Mouse (Mus musculus) MEL (cell line): ENCODE results near the gene Gm9999. TPM values are rescaled to one million over a fixed set of nuclear protein-coding genes. Genes with fewer than 3 reads are reported as not detected.

Experiments
- DNase-seq: peaks from one replicate; pipeline ENCODE4 v3.0.0; 2011; ENCODE audit warnings: low read depth, low spot score
- H3K27ac ChIP-seq: 2 replicates; pipeline ENCODE4 v1.5.1; 2012; ENCODE audit warnings: low read depth, mild to moderate bottlenecking, control low read depth, low read length, moderate library complexity; ENCODE audit not compliant: control insufficient read depth
- H3K27me3 ChIP-seq, 2 experiments: fragments of 150-350 bp in 1 of 2; sonication (generic) in 1 of 2; 2 replicates each; pipeline ENCODE4 v1.6.1; 2012; ENCODE audit warnings: low read length in 2 of 2, mild to moderate bottlenecking in 2 of 2, improper control_type of control experiment in 1 of 2, moderate library complexity in 1 of 2; ENCODE audit not compliant: insufficient read depth in 2 of 2, control insufficient read depth in 1 of 2
- H3K36me3 ChIP-seq, 2 experiments: 2 replicates each; pipeline ENCODE4 v1.6.1; 2012 to 2014; ENCODE audit warnings: low read length in 2 of 2, improper control_type of control experiment in 1 of 2, inconsistent platforms in 1 of 2, mild to moderate bottlenecking in 1 of 2; ENCODE audit not compliant: insufficient read depth in 2 of 2, control insufficient read depth in 1 of 2
- H3K4me1 ChIP-seq, 2 experiments: fragments of 150-350 bp in 1 of 2; sonication (generic) in 1 of 2; 2 replicates each; pipeline ENCODE4 v1.6.1; 2012; ENCODE audit warnings: low read length in 2 of 2, improper control_type of control experiment in 1 of 2, mild to moderate bottlenecking in 1 of 2; ENCODE audit not compliant: insufficient read depth in 2 of 2, control insufficient read depth in 1 of 2
- H3K4me3 ChIP-seq, 2 experiments: fragments of 150-350 bp in 1 of 2; sonication (generic) in 1 of 2; 2 replicates each; pipeline ENCODE4 v1.5.1; 2012; ENCODE audit warnings: low read depth in 2 of 2, low read length in 2 of 2, mild to moderate bottlenecking in 2 of 2, moderate library complexity in 2 of 2, control low read depth in 1 of 2, improper control_type of control experiment in 1 of 2; ENCODE audit not compliant: control insufficient read depth in 1 of 2, insufficient read depth in 1 of 2
- H3K79me2 ChIP-seq: 2 replicates; pipeline ENCODE4 v1.6.1; 2012; ENCODE audit warnings: mild to moderate bottlenecking, low read length, moderate library complexity; ENCODE audit not compliant: control insufficient read depth, poor library complexity, insufficient read depth
- H3K9ac ChIP-seq: 2 replicates; pipeline ENCODE4 v1.6.1; 2012; ENCODE audit warnings: low read depth, mild to moderate bottlenecking, control low read depth, low read length, moderate library complexity; ENCODE audit not compliant: control insufficient read depth, poor library complexity, severe bottlenecking
- H3K9me3 ChIP-seq: fragments of 150-350 bp; sonication (generic); replicated peaks from 2 replicates; pipeline ENCODE4 v1.6.1; 2012; ENCODE audit warnings: mild to moderate bottlenecking, low read length, improper control_type of control experiment, moderate library complexity; ENCODE audit not compliant: insufficient read depth
- BHLHE40 ChIP-seq: IDR thresholded peaks from 2 replicates; pipeline ENCODE4 v1.6.1; 2012; ENCODE audit warnings: low read depth, mild to moderate bottlenecking, inconsistent platforms, low read length, improper control_type of control experiment, borderline replicate concordance
- CHD1 ChIP-seq: IDR thresholded peaks from 2 replicates; pipeline ENCODE4 v1.6.1; 2012; ENCODE audit warnings: low read depth, mild to moderate bottlenecking, inconsistent platforms, low read length, improper control_type of control experiment
- EP300 ChIP-seq, 2 experiments: IDR thresholded peaks; 2 replicates each; pipeline ENCODE4 v1.6.1; 2011; ENCODE audit warnings: improper control_type of control experiment in 2 of 2, low read length in 2 of 2, low read depth in 1 of 2, mild to moderate bottlenecking in 1 of 2
- ETS1 ChIP-seq: IDR thresholded peaks from 2 replicates; pipeline ENCODE4 v1.6.1; 2012; ENCODE audit warnings: low read depth, mild to moderate bottlenecking, inconsistent platforms, low read length, improper control_type of control experiment, moderate library complexity
- GATA1 ChIP-seq: IDR thresholded peaks from 2 replicates; pipeline ENCODE4 v1.6.1; 2011; ENCODE audit warnings: low read depth, low read length, improper control_type of control experiment
- JUND ChIP-seq: IDR thresholded peaks from 2 replicates; pipeline ENCODE4 v1.6.1; 2011; ENCODE audit warnings: low read depth, mild to moderate bottlenecking, improper control_type of control experiment, low read length
- MEF2A ChIP-seq: IDR thresholded peaks from 2 replicates; pipeline ENCODE4 v1.6.1; 2014; ENCODE audit warnings: low read depth, mild to moderate bottlenecking, inconsistent platforms, low read length, improper control_type of control experiment; ENCODE audit not compliant: poor library complexity, insufficient replicate concordance, severe bottlenecking; ENCODE audit errors: extremely low read depth
- MXI1 ChIP-seq: IDR thresholded peaks from 2 replicates; pipeline ENCODE4 v1.6.1; 2011; ENCODE audit warnings: mild to moderate bottlenecking, low read depth, low read length, improper control_type of control experiment
- MYB ChIP-seq: IDR thresholded peaks from 2 replicates; pipeline ENCODE4 v1.6.1; 2011; ENCODE audit warnings: mild to moderate bottlenecking, low read depth, low read length, improper control_type of control experiment
- MYC ChIP-seq: IDR thresholded peaks from 2 replicates; pipeline ENCODE4 v1.6.1; 2011; ENCODE audit warnings: low read depth, mild to moderate bottlenecking, low read length, improper control_type of control experiment, moderate library complexity
- NRF1 ChIP-seq: IDR thresholded peaks from 2 replicates; pipeline ENCODE4 v1.6.1; 2014; ENCODE audit warnings: low read depth, mild to moderate bottlenecking, inconsistent platforms, low read length, improper control_type of control experiment, moderate library complexity; ENCODE audit not compliant: poor library complexity, insufficient read depth, severe bottlenecking
- POLR2AphosphoS5 ChIP-seq: IDR thresholded peaks from 2 replicates; pipeline ENCODE4 v1.6.1; 2012; ENCODE audit warnings: low read depth, borderline replicate concordance, mild to moderate bottlenecking, inconsistent platforms, low read length, moderate library complexity, mixed read lengths
- RCOR1 ChIP-seq: IDR thresholded peaks from 2 replicates; pipeline ENCODE4 v1.6.1; 2012; ENCODE audit warnings: low read depth, mild to moderate bottlenecking, inconsistent platforms, low read length, improper control_type of control experiment
- SIN3A ChIP-seq: IDR thresholded peaks from 2 replicates; pipeline ENCODE4 v1.6.1; 2012; ENCODE audit warnings: low read length, improper control_type of control experiment, inconsistent platforms
- TAL1 ChIP-seq: IDR thresholded peaks from 2 replicates; pipeline ENCODE4 v1.6.1; 2012; ENCODE audit warnings: mild to moderate bottlenecking, inconsistent platforms, low read length, moderate library complexity, mixed read lengths
- TCF12 ChIP-seq: IDR thresholded peaks from 2 replicates; pipeline ENCODE4 v1.6.1; 2014; ENCODE audit warnings: low read depth, mild to moderate bottlenecking, inconsistent platforms, low read length, improper control_type of control experiment, moderate library complexity
- UBTF ChIP-seq: IDR thresholded peaks from 2 replicates; pipeline ENCODE4 v1.6.1; 2012; ENCODE audit warnings: low read depth, mild to moderate bottlenecking, inconsistent platforms, low read length, improper control_type of control experiment, moderate library complexity, borderline replicate concordance; ENCODE audit not compliant: insufficient read depth
- ZKSCAN1 ChIP-seq: IDR thresholded peaks from 2 replicates; pipeline ENCODE4 v1.6.1; 2012; ENCODE audit warnings: low read depth, mild to moderate bottlenecking, inconsistent platforms, low read length, improper control_type of control experiment, moderate library complexity
- ZMIZ1 ChIP-seq: IDR thresholded peaks from 2 replicates; pipeline ENCODE4 v1.6.1; 2012; ENCODE audit warnings: low read depth, mild to moderate bottlenecking, inconsistent platforms, low read length, improper control_type of control experiment, moderate library complexity
- ZNF384 ChIP-seq: IDR thresholded peaks from 2 replicates; pipeline ENCODE4 v1.6.1; 2012; ENCODE audit warnings: low read depth, mild to moderate bottlenecking, inconsistent platforms, low read length, improper control_type of control experiment
- polyA plus RNA-seq, 2 experiments: library from polyadenylated mRNA; stranded (reverse) in 1 of 2; unstranded in 1 of 2; fragments of >175 nt in 1 of 2; fragments of >200 nt in 1 of 2; gene quantifications; 2 replicates each; pipeline versions ENCODE4 v1.2.1 to v1.2.4; 2012; ENCODE audit warnings: low replicate concordance in 2 of 2, low read depth in 1 of 2; ENCODE audit not compliant: insufficient read length in 2 of 2, insufficient read depth in 1 of 2, missing spikeins in 1 of 2
- total RNA-seq: library from RNA; depleted of rRNA; stranded (reverse); fragments of 300-350 nt; gene quantifications from 2 replicates; pipeline ENCODE4 v1.2.3, GENCODE M21; 2012

Gm9999 gene
- total and polyA plus RNA-seq, 3 experiments, result not detected

DNA sequence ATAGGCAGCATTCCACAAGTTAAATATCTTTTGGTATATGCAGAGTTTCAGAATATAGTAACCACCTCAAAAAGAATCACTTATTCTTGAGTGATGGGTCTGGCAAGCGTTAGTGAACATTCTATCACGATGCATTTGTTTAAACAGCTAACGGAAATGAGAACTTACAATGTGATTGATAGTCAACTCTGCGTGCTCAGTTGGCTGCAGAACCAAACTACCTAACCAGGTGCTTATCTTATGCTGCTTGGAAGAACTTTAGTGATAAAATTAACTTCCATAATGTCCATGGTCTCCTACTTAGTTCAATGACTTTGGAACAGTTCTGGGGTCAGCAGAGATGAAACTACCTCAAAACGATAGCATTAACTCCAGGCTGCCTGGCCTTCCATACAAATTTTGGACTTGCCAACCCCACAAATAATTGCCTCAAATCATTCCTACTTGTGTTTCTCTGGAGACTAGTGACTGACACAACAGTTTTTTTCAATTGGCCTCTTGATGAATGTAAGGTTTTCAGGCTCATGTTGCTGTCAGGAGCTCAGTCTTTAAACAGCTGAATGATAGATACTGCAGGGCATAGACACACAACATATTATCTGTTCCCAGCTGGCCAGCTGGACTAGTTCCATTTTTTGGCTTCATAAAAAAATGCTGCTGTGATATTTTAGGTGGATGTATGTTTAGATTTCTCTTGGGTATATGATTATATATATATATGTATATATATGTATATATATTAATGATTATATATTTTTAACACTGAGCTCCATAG, 17.9 kb downstream of the Gm9999 start:
- peaks cover 12 to 28% of the 10 kb centered on the region in 2 experiments for H3K4me1 ChIP-seq
- H3K9ac ChIP-seq, result no peak overlapping the region
- peaks cover 24% of the 10 kb centered on the region for H3K79me2 ChIP-seq
- no peak overlapping the region; the same call in 1 of the 2 replicates for H3K27ac ChIP-seq
- DNase-seq, result peak; percentile 42
- TF ChIP-seq MYC (no peak), EP300 (IDR thresholded peaks at IDR 0.05; ENCODE audit: low read depth in 1 of 2, low read length in 2 of 2) (peak; percentile 75 to 79), MYB (peak; percentile 59), TCF12 (peak; percentile 80), UBTF (no peak), ZKSCAN1 (no peak), JUND (no peak), TAL1 (peak; percentile 46), ZNF384 (0 out of 2 replicates have a peak, but pooled peaks have one; percentile 14), MXI1 (no peak; the same call in 1 of the 2 replicates), SIN3A (peak; percentile 47; the same call in 1 of the 2 replicates), BHLHE40 (no peak; the same call in 1 of the 2 replicates), ETS1 (peak; percentile 96), NRF1 (no peak), POLR2AphosphoS5 (no peak), RCOR1 (peak; percentile 32), ZMIZ1 (no peak), MEF2A (no peak), GATA1 (peak; percentile 48; the same call in 1 of the 2 replicates), CHD1 (0 out of 2 replicates have a peak, but pooled peaks have one; percentile 34)
- TF ChIP-seq, all 39 proteins: peak for 10
- Histone ChIP-seq H3K27me3 (no peaks in the 10 kb centered on the region), H3K36me3 (peaks cover 9 to 39% of the 10 kb centered on the region in 2 experiments), H3K9me3 (no peaks in the 10 kb centered on the region), H3K4me3 (no peak overlapping the region)
